Mouse (Mus musculus): Measurements from ENCODE around the gene Traf6. TPM values are rescaled to one million over a fixed set of nuclear protein-coding genes. Genes with fewer than 3 reads are reported as not detected.
"Not testable (repeated sequence)": the region's sequence is repeated elsewhere in the genome, so short reads cannot be mapped to it uniquely, and the experiment has no call there.

Gene Traf6
- polyA plus RNA-seq, 1 experiment from 2014 or later: 13.1 TPM

GRCm38 (mm10) chr2:101732777-101733210 lies 54.6 kb downstream of the Traf6 start:
- DNase-seq (ENCODE audit: low spot score) (no peak), ATAC-seq (no peak)
- Histone ChIP-seq H3K9ac (ENCODE audit: low read length) (no peak overlapping the region), H3K27me3 (replicated peaks; ENCODE audit: control insufficient read depth, insufficient read depth, low read length) (no peaks in the 10 kb centered on the region), H3K4me3 (ENCODE audit: low read depth, low read length) (no peak overlapping the region), H3K27ac (ENCODE audit: low read depth, low read length) (no peak overlapping the region), H3K4me2 (ENCODE audit: low read length) (no peak overlapping the region), H3K9me3 (replicated peaks; ENCODE audit: control insufficient read depth, low read length) (no peaks in the 10 kb centered on the region), H3K36me3 (ENCODE audit: control insufficient read depth, insufficient read depth, low read length) (no peaks in the 10 kb centered on the region), H3K4me1 (ENCODE audit: control insufficient read depth, insufficient read depth, low read length) (no peaks in the 10 kb centered on the region)
- 93% methylated on average over 10 of the region's 10 CpGs for WGBS

- H3K27me3 ChIP-seq (replicated peaks; ENCODE audit: control insufficient read depth, insufficient read depth, low read length): no peaks in the 10 kb centered on the region
- no peaks in the 10 kb centered on the region for H3K9me3 ChIP-seq (replicated peaks; ENCODE audit: control insufficient read depth, low read length)
- ATAC-seq (no peak), DNase-seq (ENCODE audit: low spot score) (no peak)
- no peak overlapping the region for H3K9ac ChIP-seq (ENCODE audit: low read length)
- whole genome bisulfite sequencing: 85% methylated on average over 3 of the region's 3 CpGs
- no peak overlapping the region for H3K4me3 ChIP-seq (ENCODE audit: low read depth, low read length)
- no peaks in the 10 kb centered on the region for H3K4me1 ChIP-seq (ENCODE audit: control insufficient read depth, insufficient read depth, low read length)
- H3K36me3 ChIP-seq (ENCODE audit: control insufficient read depth, insufficient read depth, low read length): no peaks in the 10 kb centered on the region
- no peak overlapping the region for H3K4me2 ChIP-seq (ENCODE audit: low read length)
- no peak overlapping the region for H3K27ac ChIP-seq (ENCODE audit: low read depth, low read length)
These were observed 55.3 kb downstream of the Traf6 start for GRCm38 (mm10) chr2:101733564-101733963.

GRCm38 (mm10) chr2:101739914-101740313 lies 61.7 kb downstream of the Traf6 start:
- Histone ChIP-seq H3K9me3 (replicated peaks; ENCODE audit: control insufficient read depth, low read length) (no peaks in the 10 kb centered on the region), H3K4me2 (ENCODE audit: low read length) (no peak overlapping the region), H3K27me3 (replicated peaks; ENCODE audit: control insufficient read depth, insufficient read depth, low read length) (no peaks in the 10 kb centered on the region), H3K4me3 (ENCODE audit: low read depth, low read length) (no peak overlapping the region), H3K4me1 (ENCODE audit: control insufficient read depth, insufficient read depth, low read length) (no peaks in the 10 kb centered on the region), H3K27ac (ENCODE audit: low read depth, low read length) (no peak overlapping the region), H3K9ac (ENCODE audit: low read length) (no peak overlapping the region), H3K36me3 (ENCODE audit: control insufficient read depth, insufficient read depth, low read length) (no peaks in the 10 kb centered on the region)
- ATAC-seq (no peak), DNase-seq (ENCODE audit: low spot score) (no peak)
- 80% methylated on average over 5 of the region's 5 CpGs for WGBS

GRCm38 (mm10) chr2:101741653-101742052 lies 63.4 kb downstream of the Traf6 start:
- 84% methylated on average over 8 of the region's 8 CpGs for WGBS
- DNase-seq (ENCODE audit: low spot score) (no peak), ATAC-seq (no peak)
- H3K27me3 ChIP-seq (replicated peaks; ENCODE audit: control insufficient read depth, insufficient read depth, low read length): no peaks in the 10 kb centered on the region
- H3K4me2 ChIP-seq (ENCODE audit: low read length): no peak overlapping the region
- no peak overlapping the region for H3K27ac ChIP-seq (ENCODE audit: low read depth, low read length)
- no peaks in the 10 kb centered on the region for H3K4me1 ChIP-seq (ENCODE audit: control insufficient read depth, insufficient read depth, low read length)
- no peaks in the 10 kb centered on the region for H3K36me3 ChIP-seq (ENCODE audit: control insufficient read depth, insufficient read depth, low read length)
- no peak overlapping the region for H3K4me3 ChIP-seq (ENCODE audit: low read depth, low read length)
- no peaks in the 10 kb centered on the region for H3K9me3 ChIP-seq (replicated peaks; ENCODE audit: control insufficient read depth, low read length)
- no peak overlapping the region for H3K9ac ChIP-seq (ENCODE audit: low read length)

GRCm38 (mm10) chr2:101742072-101742860 lies 64.0 kb downstream of the Traf6 start:
- ATAC-seq (no peak), DNase-seq (ENCODE audit: low spot score) (no peak)
- Histone ChIP-seq H3K4me1 (ENCODE audit: control insufficient read depth, insufficient read depth, low read length) (no peaks in the 10 kb centered on the region), H3K27me3 (replicated peaks; ENCODE audit: control insufficient read depth, insufficient read depth, low read length) (no peaks in the 10 kb centered on the region), H3K36me3 (ENCODE audit: control insufficient read depth, insufficient read depth, low read length) (no peaks in the 10 kb centered on the region), H3K27ac (ENCODE audit: low read depth, low read length) (no peak overlapping the region), H3K4me3 (ENCODE audit: low read depth, low read length) (no peak overlapping the region), H3K4me2 (ENCODE audit: low read length) (no peak overlapping the region), H3K9me3 (replicated peaks; ENCODE audit: control insufficient read depth, low read length) (no peaks in the 10 kb centered on the region), H3K9ac (ENCODE audit: low read length) (no peak overlapping the region)
- 92% methylated on average over 7 of the region's 7 CpGs for WGBS

- not testable (repeated sequence) for H3K4me2 ChIP-seq (ENCODE audit: low read length); H3K9ac ChIP-seq (ENCODE audit: low read length); H3K27ac ChIP-seq (ENCODE audit: low read depth, low read length); H3K36me3 ChIP-seq (ENCODE audit: control insufficient read depth, insufficient read depth, low read length); ATAC-seq; DNase-seq (ENCODE audit: low spot score); H3K4me3 ChIP-seq (ENCODE audit: low read depth, low read length); H3K4me1 ChIP-seq (ENCODE audit: control insufficient read depth, insufficient read depth, low read length); H3K27me3 ChIP-seq (replicated peaks; ENCODE audit: control insufficient read depth, insufficient read depth, low read length); H3K9me3 ChIP-seq (replicated peaks; ENCODE audit: control insufficient read depth, low read length)
- no CpG with 5 or more reads among the region's 2 CpGs for WGBS
These were observed 67.4 kb downstream of the Traf6 start for GRCm38 (mm10) chr2:101745656-101746055.

- ATAC-seq (no peak), DNase-seq (ENCODE audit: low spot score) (no peak)
- H3K4me1 ChIP-seq (ENCODE audit: control insufficient read depth, insufficient read depth, low read length): no peaks in the 10 kb centered on the region
- no peak overlapping the region for H3K4me2 ChIP-seq (ENCODE audit: low read length)
- no peak overlapping the region for H3K4me3 ChIP-seq (ENCODE audit: low read depth, low read length)
- H3K27ac ChIP-seq (ENCODE audit: low read depth, low read length): no peak overlapping the region
- 95% methylated on average over 7 of the region's 7 CpGs for WGBS
- H3K9ac ChIP-seq (ENCODE audit: low read length): no peak overlapping the region
- no peaks in the 10 kb centered on the region for H3K36me3 ChIP-seq (ENCODE audit: control insufficient read depth, insufficient read depth, low read length)
- H3K9me3 ChIP-seq (replicated peaks; ENCODE audit: control insufficient read depth, low read length): no peaks in the 10 kb centered on the region
- no peaks in the 10 kb centered on the region for H3K27me3 ChIP-seq (replicated peaks; ENCODE audit: control insufficient read depth, insufficient read depth, low read length)
These were observed 68.3 kb downstream of the Traf6 start for GRCm38 (mm10) chr2:101746537-101746936.

Other genes starting within 250 kb of the Traf6 start
- gene Rag2, start 53.7 kb upstream of the Traf6 start, polyA plus RNA-seq (2014; fragmentation: Nextera tagmentation; extraction: Ambion mirVana): 0.14 TPM in 1 of 2 replicates, not detected in the other
- gene Rag1, start 28.9 kb upstream of the Traf6 start, polyA plus RNA-seq (2014; fragmentation: Nextera tagmentation; extraction: Ambion mirVana): 0.07 and 0.13 TPM in 2 replicates
- gene B230118H07Rik, start 28.9 kb upstream of the Traf6 start, polyA plus RNA-seq (2014; fragmentation: Nextera tagmentation; extraction: Ambion mirVana): 50.2 and 58.8 TPM in 2 replicates
- gene Prr5l, start 204.6 kb downstream of the Traf6 start, polyA plus RNA-seq (2014; fragmentation: Nextera tagmentation; extraction: Ambion mirVana): 5.1 and 5.4 TPM in 2 replicates
- 111 and 118 TPM in 2 replicates for gene Commd9, start 207.8 kb downstream of the Traf6 start, polyA plus RNA-seq (2014; fragmentation: Nextera tagmentation; extraction: Ambion mirVana)